Mouse (Mus musculus) liver, adult 2 months (tissue): Measurements from ENCODE around the gene Foxk2.
"Not testable (repeated sequence)": the region's sequence is repeated elsewhere in the genome, so short reads cannot be mapped to it uniquely, and the experiment has no call there.

Experiments used
- CTCF ChIP-seq: fragments of 200-500 bp; IDR thresholded peaks from 2 replicates; pipeline ENCODE4 v1.5.1; 2011; ENCODE audit warnings: low read depth, low read length, control low read depth
- POLR2A ChIP-seq: fragments of 200-500 bp; IDR thresholded peaks from 2 replicates; pipeline ENCODE4 v1.6.1; 2011; ENCODE audit warnings: low read length, control low read depth; ENCODE audit not compliant: insufficient read depth; ENCODE audit errors: extremely low read depth

- TF ChIP-seq POLR2A, CTCF: not testable (repeated sequence)
Observed at GRCm38 (mm10) chr11:121307712-121308111, 47.9 kb downstream of the Foxk2 start.
